Mouse (Mus musculus): ENCODE data around the gene Pnn.

Pnn gene

DNA sequence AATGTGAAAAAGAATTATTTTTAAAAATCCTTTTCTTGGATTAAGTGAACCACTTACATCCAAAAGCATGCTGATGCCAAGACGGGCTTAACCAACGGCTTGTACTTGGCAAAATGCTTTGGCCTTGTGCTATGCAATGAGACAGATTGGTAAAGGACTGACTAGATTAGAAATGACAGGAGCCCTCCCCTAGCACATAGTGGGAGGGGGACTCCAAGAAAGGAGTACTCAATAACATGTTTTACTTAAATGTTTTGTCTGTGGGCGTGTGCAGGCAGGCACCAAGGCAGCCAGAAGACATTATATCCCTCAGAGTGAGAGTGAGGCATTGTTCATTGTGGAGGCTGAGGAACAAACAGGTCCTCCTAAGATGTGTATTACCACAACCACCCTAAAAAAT is 7.4 kb downstream of the Pnn start:
- DNase-seq (ENCODE audit: low spot score): no peak

DNA sequence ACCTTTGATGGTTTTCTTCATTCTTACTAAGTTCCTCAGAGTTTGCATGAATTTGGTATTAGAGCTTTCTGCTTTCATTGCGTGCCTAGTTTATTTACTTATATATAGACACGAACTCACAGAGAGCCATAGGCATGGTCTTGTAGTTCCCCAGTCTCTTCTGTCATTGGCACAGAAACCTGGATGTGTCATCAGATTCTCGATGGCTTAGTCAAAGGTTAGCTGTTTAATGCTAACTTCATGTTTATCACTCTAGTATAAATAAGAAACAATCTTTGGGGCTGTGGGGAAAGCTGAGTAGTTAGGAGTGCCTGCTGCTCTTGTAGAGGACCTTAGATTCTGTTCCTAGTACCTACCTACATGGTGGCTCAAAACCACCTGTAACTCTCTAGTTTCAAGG is 10.3 kb downstream of the Pnn start:
- no peak for DNase-seq (ENCODE audit: low spot score)

DNA sequence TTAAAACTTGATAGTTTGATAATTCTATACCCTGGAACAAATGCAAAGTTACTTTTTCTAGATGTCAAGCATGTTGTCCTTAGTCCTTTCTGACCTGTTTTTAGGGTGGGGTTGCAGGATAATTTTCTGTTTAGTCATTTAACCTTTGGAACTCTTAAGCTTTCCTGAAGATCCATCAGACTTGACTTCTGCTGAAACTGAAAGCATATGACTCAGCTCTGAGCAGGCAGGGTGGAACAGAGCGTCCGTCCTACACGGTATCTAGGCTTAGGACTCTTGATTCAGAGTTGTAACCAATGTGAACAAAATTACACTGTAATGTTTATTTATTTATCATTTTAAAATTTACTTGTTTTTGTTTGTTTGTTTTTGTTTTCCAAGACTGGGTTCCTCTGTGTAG is 11.2 kb downstream of the Pnn start:
- DNase-seq (ENCODE audit: low spot score): no peak

DNA sequence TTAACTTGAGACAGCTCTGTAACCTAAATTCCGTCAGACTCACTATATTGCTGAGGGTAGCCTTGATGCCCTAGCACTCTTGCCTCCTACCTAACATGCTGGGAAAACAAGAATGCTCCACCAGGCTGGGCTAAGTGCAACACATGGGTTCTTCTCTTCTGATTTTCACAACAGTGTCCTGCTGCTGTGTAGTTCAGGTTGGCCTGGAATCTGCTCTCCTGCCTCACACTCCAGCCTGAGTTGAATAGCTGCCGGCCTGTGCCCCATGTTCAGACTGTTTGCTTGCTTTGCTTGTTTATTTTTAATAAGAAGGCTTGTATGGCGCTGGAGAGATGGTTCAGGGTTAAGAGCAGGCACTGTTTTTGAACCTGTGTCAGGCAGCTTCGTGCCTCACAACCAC is 13.8 kb downstream of the Pnn start:
- no peak for DNase-seq (ENCODE audit: low spot score)

DNA sequence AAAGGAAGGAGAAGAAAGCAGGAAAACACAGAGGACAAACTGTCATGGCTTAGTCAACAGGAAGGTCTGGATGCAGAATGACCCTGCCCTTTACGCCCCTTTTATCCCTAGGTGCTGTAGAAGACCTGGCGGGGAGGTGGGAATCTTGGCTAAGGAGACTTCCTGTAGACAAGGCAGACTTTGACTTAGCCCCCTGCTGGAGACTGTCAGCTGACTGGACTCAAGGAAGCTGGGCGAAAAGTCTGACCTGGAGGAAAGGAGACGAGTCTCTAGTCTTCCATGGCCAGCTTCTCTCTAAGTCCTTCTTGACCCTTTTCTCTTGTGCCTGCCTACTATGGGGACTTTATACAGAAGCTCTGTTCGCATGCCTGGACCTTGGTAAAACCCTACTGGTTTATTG is 17.8 kb downstream of the Pnn start:
- no peak for DNase-seq (ENCODE audit: low spot score)

DNA sequence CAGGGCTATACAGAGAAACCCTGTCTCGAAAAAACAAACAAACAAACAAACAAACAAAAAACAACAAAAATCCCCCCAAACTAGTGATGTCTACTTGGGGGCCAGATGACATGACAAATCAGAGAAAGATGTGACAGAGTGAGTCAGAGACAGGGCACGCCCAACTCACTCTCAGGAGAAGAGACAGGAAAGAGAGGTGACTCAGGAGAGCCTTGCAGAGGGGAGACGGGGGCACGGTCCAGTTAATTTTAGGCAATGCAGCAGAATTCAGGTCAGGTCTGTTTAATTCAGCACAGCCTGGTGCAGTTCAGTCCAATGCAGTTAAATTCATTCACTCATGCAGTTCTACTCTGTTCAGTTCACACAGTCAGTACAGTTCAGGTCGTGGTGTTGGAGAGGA is 19.5 kb downstream of the Pnn start:
- no peak for DNase-seq (ENCODE audit: low spot score)

DNA sequence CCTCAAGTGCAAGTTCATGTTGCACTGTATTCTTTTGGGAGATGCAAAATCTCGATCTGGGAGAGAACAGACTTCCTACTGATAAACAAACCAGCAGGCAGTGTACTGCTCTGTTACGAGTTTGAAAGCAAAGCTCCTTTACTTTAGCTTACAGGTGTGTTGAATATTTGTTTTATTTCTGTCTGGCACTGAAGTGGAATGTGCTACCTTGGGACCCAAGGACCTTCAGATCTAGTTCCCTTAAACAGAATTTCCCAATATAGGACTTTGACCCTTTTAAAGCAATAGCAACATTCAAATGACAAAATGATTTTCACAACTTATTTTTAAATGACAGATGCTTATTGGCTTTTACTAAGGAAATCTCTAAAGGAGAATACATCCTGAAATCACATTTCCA is 26.9 kb downstream of the Pnn start:
- DNase-seq (ENCODE audit: low spot score): no peak

DNA sequence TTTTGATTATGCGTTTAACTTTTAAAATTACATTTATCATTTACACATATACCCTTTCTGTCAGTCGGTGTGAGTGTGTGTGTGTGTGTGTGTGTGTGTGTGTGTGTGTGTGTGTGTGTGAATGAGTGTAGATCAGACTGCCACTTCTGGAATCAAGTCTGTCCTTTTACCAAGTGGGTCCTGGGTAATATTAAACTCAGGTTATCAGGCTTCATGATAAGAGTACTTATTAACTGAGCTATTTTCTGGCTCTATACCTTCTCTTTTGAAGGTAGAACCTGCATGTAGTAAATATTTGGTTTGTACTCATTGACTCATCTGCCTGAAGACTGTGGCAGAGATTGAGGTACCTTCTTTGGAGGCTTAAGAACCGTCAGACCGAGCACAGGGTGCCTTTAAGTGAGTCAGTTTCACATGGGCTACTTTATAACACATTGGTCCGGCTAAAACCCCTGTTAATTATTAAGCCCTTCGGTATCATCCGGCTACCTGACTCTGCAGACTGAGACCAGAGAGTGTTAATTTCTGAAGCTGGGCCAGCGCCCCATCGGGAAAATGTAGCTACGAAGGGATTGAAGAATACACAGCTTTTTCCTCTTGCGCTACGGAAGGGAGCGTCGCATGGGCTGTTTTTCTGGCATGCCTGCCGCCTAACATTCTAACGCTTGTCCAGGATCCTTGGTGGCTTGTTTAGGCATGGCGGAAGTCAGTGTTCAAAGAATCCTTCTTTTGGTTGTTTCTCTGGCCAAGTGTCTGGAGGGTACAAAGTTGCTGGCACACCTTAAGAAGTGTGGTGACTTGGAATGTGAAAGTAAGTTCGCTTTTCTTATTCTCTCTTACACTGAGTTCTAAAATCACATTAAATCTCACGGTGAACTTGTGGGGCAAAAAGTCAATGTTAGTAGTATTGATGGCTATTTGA is 28.7 kb downstream of the Pnn start, which contains the start of gene Mia2:
Gene Mia2 (plus strand): TSS at position 696 of the 922 bp plus-strand sequence.
- DNase-seq (ENCODE audit: low spot score): no peak

DNA sequence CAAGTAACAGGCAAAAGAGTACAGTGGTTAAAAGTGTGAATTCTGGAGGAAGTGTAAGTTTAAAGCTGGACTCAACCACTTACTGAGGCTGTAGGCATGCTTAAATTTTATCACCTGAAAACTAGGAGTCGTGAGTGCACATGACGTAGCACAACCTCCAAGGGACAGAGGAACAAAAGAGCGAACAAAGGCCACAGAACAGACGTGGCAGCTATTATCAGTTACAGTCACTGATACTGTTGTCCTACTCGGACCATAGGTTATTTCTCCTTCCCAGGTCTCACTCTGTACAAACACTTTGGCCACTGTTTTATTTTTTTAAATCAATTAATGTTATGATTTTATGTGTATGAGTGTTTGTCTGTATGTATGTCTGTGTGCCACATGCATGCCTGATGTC is 38.1 kb downstream of the Pnn start:
- DNase-seq (ENCODE audit: low spot score): no peak

DNA sequence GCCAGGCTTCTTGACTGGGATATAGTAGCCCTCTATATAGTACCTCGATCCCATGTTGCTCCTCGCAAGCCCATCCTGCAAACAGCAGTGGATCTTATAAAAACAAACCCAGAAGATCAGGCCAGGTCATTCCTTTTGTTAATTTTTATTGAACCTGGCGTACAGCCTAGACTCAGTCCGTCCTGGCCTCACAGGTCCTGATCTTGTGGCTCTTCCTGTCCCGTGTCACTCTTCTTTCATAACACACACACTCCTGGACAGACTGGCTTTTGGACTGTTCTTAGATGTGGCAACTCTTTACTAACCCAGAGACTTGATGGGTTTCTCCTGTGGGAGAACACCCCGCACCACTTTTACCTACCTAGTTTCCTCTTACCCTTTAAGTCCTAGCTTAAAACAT is 39.2 kb downstream of the Pnn start:
- DNase-seq (ENCODE audit: low spot score): no peak

DNA sequence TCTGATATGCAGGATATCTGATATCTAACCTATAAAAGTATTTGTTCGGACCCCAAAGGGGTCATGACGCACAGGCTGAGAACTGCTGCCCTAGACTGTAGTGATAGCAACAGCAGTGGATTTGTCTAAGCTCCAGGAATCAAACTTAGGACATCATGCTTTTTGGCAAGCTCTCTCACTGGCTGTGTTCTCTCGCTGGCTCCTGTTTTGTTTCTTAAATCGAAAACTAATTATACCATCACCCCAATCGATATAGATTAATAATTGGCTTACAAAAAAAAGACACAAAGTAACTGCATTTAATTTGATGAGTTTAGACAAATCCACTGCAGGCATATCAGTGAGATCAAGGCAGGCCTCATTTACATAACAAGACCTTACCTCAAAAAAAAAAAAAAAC is 39.8 kb downstream of the Pnn start:
- DNase-seq (ENCODE audit: low spot score): no peak

DNA sequence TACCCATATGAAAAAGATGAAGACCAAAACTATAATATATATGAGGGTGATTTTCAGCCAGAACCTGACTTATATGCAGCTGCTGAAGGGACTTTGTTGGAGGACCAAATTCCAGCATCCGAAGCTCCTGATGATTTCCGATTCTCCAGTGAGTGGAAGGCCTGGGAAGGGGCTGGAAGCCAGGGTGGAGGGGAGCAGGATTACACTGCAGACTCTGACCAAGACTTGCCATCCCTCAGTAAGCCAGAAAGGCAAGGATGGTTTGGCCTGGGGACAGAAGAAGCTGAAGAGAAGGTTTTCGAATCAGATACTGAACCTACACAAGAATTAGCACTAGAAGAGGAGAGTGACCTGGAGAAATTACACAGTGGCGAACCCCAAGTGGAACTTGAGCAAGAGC is 41.2 kb downstream of the Pnn start:
- DNase-seq (ENCODE audit: low spot score): no peak

DNA sequence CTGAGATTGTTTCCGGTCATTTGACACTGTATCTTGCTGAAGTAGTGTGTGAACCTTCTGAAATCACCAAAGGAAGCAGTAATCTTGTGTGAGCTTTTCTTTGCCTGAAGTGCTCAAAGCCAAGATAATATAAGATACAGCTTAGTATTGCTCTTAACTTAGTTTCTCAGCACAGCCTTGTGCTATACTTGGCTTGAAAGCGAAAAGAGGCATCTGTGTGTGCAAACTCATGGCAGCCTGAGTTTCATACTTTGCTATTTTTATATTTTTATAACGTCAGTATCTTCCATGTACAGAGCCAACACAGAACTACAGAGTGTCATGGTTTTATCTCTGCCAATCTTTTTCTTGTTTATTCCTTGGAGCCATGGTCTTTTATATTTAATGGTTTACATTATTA is 50.5 kb downstream of the Pnn start:
- DNase-seq (ENCODE audit: low spot score): no peak
